ENCODE assay signal across 23 mouse cellular contexts in genomic region chr7:78872831-78873230, GRCm38 (mm10).
"Had no signal": no experiment of that assay in that cellular context is flagged by ENCODE, and none has a peak within 500 bp of the region (broad histone marks: within the 10 kb centered on the region; RNA-seq: fewer than 3 reads in every experiment).

No protein-coding gene starts in this region.

- H3K4me3 ChIP-seq: gastrocnemius, adult 2 months; heart, embryonic 10.5 days; heart, embryonic 12.5 days; hindbrain, embryonic 13.5 days; hindbrain, embryonic 15.5 days; limb, embryonic 13.5 days; limb, embryonic 15.5 days; liver, embryonic 12.5 days had no signal

- H3K4me2 ChIP-seq: heart, embryonic 12.5 days; hindbrain, embryonic 13.5 days; hindbrain, embryonic 15.5 days; limb, embryonic 13.5 days; limb, embryonic 15.5 days; liver, embryonic 12.5 days had no signal

- H3K9me3 ChIP-seq: heart, embryonic 10.5 days; heart, embryonic 12.5 days; hindbrain, embryonic 13.5 days; hindbrain, embryonic 15.5 days; limb, embryonic 13.5 days; limb, embryonic 15.5 days; liver, embryonic 12.5 days had no signal

- H3K36me3 ChIP-seq: heart, embryonic 10.5 days; heart, embryonic 12.5 days; hindbrain, embryonic 13.5 days; hindbrain, embryonic 15.5 days; limb, embryonic 13.5 days; limb, embryonic 15.5 days; liver, embryonic 12.5 days had no signal

- DNase-seq: gastrocnemius, adult 2 months; gastrocnemius, postnatal 10 days; gastrocnemius, postnatal 25 days; heart, adult 18-20 months; heart, postnatal 10 days; heart, postnatal 36 days; kidney, adult 18-20 months; kidney, adult 8-10 months; kidney, postnatal 10 days; kidney, postnatal 25 days; kidney, postnatal 4 days; layer of hippocampus, adult 9-11 months; layer of hippocampus, postnatal 36 days; left cerebral cortex, postnatal 4 days had no signal

- H3K9ac ChIP-seq: heart, embryonic 12.5 days; hindbrain, embryonic 13.5 days; hindbrain, embryonic 15.5 days; limb, embryonic 13.5 days; limb, embryonic 15.5 days; liver, embryonic 12.5 days; liver, embryonic 14.5 days had no signal

- H3K27me3 ChIP-seq: hindbrain, embryonic 13.5 days; hindbrain, embryonic 15.5 days; limb, embryonic 13.5 days; limb, embryonic 15.5 days had no signal

- H3K27ac ChIP-seq: gastrocnemius, adult 2 months; heart, embryonic 10.5 days; hindbrain, embryonic 13.5 days; hindbrain, embryonic 15.5 days; hindbrain, postnatal 0 days; limb, embryonic 13.5 days; limb, embryonic 15.5 days; liver, embryonic 12.5 days; liver, embryonic 14.5 days had no signal

- H3K4me1 ChIP-seq: heart, embryonic 10.5 days; heart, embryonic 12.5 days; hindbrain, embryonic 13.5 days; hindbrain, embryonic 15.5 days; limb, embryonic 13.5 days; limb, embryonic 15.5 days; liver, embryonic 12.5 days had no signal

- ATAC-seq: hindbrain, postnatal 0 days; liver, embryonic 12.5 days had no signal
